Mouse (Mus musculus): Measurements from ENCODE around the gene Dhx40. TPM values are rescaled to one million over a fixed set of nuclear protein-coding genes. Genes with fewer than 3 reads are reported as not detected.
"Not testable (repeated sequence)": the region's sequence is repeated elsewhere in the genome, so short reads cannot be mapped to it uniquely, and the experiment has no call there.

Gene Dhx40
- polyA plus RNA-seq, 1 experiment from 2014 or later = 19.7 TPM

DNA sequence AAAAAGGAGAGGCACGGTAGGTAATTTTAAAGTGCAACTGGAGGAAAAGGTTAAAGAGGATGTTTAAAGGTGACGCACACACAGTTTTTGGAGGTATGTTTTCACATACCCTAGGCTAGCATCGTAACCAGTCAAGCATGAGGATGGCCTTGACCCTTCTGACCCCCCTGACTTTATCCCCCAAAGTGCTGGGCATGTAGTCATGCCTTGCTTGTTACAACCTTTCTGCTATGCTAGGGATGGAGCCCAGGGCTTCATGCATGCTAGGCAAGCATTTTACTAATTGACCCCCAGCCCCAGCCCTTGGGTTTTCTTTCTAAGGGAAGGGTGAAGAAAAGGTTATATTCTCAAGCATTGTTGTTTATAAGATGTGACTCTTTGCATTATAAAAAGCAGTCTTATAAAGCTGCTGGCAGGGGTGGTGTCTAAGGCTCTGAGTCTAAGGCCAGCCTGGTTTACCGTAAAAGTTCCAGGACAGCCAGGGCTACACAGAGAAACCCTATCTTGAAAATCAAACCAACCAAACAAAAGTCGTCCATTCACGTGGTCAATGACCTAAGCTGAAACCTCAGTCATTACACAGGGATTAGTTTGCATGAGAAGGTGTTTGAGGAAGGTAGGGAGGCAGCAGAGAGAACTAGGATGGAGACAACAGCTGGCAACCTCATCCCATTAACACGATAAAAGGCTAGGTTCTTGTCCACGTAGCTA lies 27.2 kb upstream of the Dhx40 start:
- DNase-seq (ENCODE audit: low spot score) = no peak
- WGBS = 61% methylated on average over 8 of the region's 8 CpGs
- no peaks in the 10 kb centered on the region for H3K9me3 ChIP-seq
- peaks cover 6% of the 10 kb centered on the region; the same call in 1 of the 2 replicates for H3K4me1 ChIP-seq
- H3K27ac ChIP-seq = no peak overlapping the region
- H3K4me3 ChIP-seq = no peak overlapping the region
- H3K36me3 ChIP-seq = no peaks in the 10 kb centered on the region
- no peaks in the 10 kb centered on the region for H3K27me3 ChIP-seq (ENCODE audit: insufficient read depth, poor library complexity, severe bottlenecking)

DNA sequence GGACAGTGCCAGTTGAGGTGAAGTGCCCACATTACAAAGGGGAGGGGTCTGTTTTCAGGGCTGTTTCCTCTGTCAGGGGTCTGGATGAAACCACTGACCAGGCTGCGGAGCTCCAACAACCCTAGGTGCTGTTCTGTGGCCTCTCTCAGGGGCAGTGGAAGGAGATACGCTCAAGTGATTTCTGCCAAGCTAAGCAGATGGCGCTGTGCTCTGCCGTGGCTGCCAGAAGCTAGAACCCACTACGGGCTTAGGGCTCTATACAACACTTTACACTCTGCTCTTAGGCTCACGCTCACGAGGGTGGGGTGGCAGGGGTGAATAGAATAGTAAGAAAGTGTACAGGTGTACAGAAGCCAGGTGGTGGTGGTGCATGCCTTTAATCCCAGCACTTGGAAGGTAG lies 26.5 kb upstream of the Dhx40 start:
- DNase-seq (ENCODE audit: low spot score) = no peak
- Histone ChIP-seq H3K4me3 (no peak overlapping the region), H3K27ac (no peak overlapping the region), H3K36me3 (no peaks in the 10 kb centered on the region), H3K27me3 (ENCODE audit: insufficient read depth, poor library complexity, severe bottlenecking) (no peaks in the 10 kb centered on the region), H3K4me1 (no peaks in the 10 kb centered on the region), H3K9me3 (no peaks in the 10 kb centered on the region)
- 74% methylated on average over 7 of the region's 7 CpGs for WGBS

DNA sequence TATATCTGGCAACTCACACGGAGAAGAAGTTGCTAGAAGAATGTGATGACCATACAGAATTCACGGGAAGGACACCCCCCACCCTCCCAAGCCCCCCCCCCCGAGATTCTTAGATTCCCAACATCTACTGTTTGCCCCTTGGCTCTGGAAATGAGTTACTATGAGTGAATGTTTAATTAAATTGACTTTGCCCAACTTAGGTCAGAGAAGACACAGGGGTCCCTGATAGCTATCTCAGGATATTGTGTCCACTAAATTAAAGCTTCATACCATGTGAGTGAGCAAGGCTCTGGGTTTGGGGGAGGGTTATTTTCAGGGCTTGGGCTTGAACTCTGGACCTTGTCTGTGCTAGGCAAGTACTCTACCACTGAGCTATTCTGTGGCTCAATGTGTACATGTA lies 25.6 kb upstream of the Dhx40 start:
- H3K9me3 ChIP-seq = no peaks in the 10 kb centered on the region

DNA sequence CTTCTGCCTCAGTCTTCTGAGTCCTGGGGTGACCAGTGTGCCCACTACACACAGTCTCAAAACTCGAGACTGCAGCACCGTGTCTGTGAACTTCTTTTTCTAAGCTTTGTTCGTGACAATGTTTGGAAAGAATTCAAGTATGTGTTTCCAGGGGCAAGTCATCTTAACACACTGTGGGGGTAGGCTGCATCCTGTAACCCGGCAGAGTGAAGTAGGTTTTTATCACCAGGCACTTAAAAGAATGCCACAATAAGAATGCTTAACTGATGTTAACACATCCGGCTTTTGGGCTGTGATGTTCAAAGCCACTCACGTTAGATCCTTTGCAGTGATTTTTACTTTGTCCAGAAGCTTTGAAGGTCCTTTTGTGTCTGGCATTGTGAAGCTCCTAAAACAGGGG lies 20.9 kb upstream of the Dhx40 start:
- WGBS = 24% methylated on average over 6 of the region's 6 CpGs
- no peak for DNase-seq (ENCODE audit: low spot score)
- Histone ChIP-seq H3K36me3 (no peaks in the 10 kb centered on the region), H3K4me1 (peaks cover 7% of the 10 kb centered on the region), H3K9me3 (no peaks in the 10 kb centered on the region), H3K27me3 (ENCODE audit: insufficient read depth, poor library complexity, severe bottlenecking) (no peaks in the 10 kb centered on the region), H3K4me3 (no peak overlapping the region), H3K27ac (peak overlapping the region; percentile 17; the same call in 1 of the 2 replicates)

More for the DNA sequence above, 25.6 kb upstream of the Dhx40 start:
- DNase-seq (ENCODE audit: low spot score) = no peak
- no peaks in the 10 kb centered on the region for H3K36me3 ChIP-seq
- H3K27me3 ChIP-seq (ENCODE audit: insufficient read depth, poor library complexity, severe bottlenecking) = no peaks in the 10 kb centered on the region
- no peak overlapping the region for H3K4me3 ChIP-seq
- 58% methylated on average over 3 of the region's 3 CpGs for WGBS
- H3K27ac ChIP-seq = no peak overlapping the region
- H3K4me1 ChIP-seq = peaks cover 5% of the 10 kb centered on the region

DNA sequence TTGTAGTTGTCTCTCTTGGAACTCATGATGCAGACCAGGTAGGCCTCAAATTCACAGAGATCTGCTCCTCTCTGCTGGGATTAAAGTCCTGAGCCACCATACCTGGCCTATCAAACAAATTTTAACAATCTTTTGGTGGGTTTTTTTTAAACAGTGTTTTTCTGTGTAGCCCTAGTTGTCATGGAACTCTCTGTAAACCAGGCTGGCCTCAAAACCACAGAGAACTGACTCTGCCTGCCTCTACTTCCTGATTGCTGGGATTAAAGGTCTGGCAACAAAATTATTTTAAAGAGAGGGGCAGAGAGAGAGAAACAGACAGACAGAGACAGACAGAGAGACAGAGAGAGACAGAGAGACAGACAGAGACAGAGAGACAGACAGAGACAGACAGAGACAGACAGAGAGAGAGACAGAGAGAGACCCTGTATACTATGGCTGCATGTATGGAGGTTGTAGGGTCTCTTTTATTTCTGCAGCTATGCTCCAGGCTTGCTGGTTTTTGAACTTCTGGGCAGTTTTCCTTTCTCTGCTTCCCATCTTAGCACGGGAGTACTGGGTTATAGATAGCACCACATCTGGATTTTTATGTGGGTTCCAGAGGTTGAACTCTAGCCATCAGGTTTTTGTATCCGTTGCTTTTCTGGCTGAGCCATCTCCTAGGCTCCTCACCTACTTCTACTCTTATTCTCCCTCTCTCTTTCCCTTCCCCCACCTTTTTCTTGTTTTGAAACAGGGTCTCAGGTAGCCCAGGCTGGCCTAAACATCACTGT lies 20.1 kb upstream of the Dhx40 start:
- Histone ChIP-seq H3K27ac (peak overlapping the region; percentile 17; the same call in 1 of the 2 replicates), H3K4me3 (no peak overlapping the region), H3K36me3 (no peaks in the 10 kb centered on the region), H3K27me3 (ENCODE audit: insufficient read depth, poor library complexity, severe bottlenecking) (no peaks in the 10 kb centered on the region), H3K9me3 (no peaks in the 10 kb centered on the region), H3K4me1 (peaks cover 7% of the 10 kb centered on the region)
- 69% methylated on average over 2 of the region's 2 CpGs for WGBS
- no peak for DNase-seq (ENCODE audit: low spot score)

DNA sequence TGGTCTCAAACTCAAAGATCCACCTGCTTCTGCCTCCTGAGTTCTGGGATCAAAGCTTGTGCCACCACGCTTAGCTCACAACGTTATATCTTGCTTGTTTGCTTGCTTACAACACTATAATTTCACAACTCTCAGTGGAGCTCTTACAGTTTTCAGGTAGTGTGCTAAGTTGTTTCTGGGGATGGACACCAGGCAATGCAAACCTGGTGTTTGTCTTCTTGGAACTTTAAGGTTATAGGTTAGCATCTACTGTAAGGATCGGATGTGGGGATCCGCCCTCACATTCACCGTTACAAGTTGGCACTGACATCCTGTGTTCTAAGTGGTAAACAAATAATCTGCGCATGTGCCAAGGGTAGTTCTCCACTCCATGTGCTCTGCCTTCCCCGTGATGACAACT lies 16.9 kb upstream of the Dhx40 start:
- Histone ChIP-seq H3K9me3 (no peaks in the 10 kb centered on the region), H3K36me3 (no peaks in the 10 kb centered on the region), H3K4me1 (peaks cover 7% of the 10 kb centered on the region), H3K4me3 (no peak overlapping the region), H3K27ac (no peak overlapping the region), H3K27me3 (ENCODE audit: insufficient read depth, poor library complexity, severe bottlenecking) (no peaks in the 10 kb centered on the region)
- WGBS = 90% methylated on average over 7 of the region's 7 CpGs
- no peak for DNase-seq (ENCODE audit: low spot score)

DNA sequence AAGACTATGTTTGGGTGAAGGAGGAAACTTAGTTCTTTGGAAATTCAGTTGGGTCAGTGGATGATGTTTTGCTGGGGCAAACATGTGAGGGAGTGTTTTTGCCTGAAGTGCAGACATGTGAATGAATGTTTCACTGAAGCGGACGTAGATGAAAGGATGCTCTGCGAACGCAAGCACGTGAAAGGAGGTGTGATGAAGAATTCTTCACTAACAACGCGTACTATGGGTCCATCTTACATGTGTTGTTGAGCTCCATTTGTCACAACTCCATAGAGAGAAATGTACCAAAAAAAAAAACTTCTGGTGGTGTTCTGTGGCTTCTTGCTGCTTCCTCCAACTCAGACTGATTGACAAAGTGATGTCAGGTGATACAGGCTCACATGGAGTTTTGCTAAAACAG lies 15.0 kb upstream of the Dhx40 start:
- no peak for DNase-seq (ENCODE audit: low spot score)

DNA sequence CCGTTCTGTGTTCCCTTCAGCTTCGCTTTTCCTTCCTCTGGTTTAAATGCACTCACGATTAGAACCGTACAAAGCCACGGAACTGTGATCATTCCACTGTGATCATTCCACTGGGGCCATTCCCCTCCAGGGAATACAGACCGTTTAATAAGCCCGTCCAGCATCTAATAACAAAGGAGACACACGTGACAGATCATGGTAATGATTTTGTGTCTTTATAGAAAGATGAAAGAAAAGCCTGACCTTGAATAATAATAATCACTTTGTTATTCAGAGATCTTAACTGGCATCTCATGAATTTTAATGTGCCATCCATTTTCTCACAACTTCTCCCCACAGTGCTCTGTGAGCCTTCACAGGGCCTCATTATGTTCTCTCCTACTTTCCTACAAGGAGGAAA lies 12.0 kb upstream of the Dhx40 start:
- Histone ChIP-seq H3K4me3 (no peak overlapping the region), H3K27ac (no peak overlapping the region), H3K4me1 (no peaks in the 10 kb centered on the region), H3K9me3 (no peaks in the 10 kb centered on the region), H3K27me3 (ENCODE audit: insufficient read depth, poor library complexity, severe bottlenecking) (no peaks in the 10 kb centered on the region), H3K36me3 (no peaks in the 10 kb centered on the region)
- DNase-seq (ENCODE audit: low spot score) = no peak
- 75% methylated on average over 8 of the region's 8 CpGs for WGBS

More for the DNA sequence above, 15.0 kb upstream of the Dhx40 start:
- Histone ChIP-seq H3K36me3 (no peaks in the 10 kb centered on the region), H3K27ac (no peak overlapping the region), H3K9me3 (no peaks in the 10 kb centered on the region), H3K4me1 (no peaks in the 10 kb centered on the region), H3K4me3 (no peak overlapping the region), H3K27me3 (ENCODE audit: insufficient read depth, poor library complexity, severe bottlenecking) (no peaks in the 10 kb centered on the region)
- 85% methylated on average over 7 of the region's 7 CpGs for WGBS

DNA sequence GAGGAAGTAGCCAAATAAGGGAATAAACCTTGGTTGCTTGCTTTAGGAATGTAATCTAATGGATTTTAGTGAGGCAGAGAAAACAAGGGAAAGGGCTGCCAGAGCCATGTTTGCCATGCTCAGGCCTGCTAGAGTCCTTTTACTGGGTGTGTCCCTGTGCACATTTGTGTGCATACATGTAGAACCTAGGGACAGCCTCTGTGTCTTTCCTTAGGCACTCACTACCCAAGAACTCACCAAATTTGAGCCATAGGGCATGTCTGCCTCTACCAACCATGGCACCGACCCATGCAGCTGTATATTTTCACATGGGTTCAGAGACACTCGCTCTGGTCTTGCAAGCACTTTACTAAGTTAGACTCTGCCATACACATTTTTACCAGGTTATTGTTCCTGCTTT lies 11.4 kb upstream of the Dhx40 start:
- no peak overlapping the region for H3K27ac ChIP-seq
- 79% methylated on average over 2 of the region's 2 CpGs for WGBS
- H3K9me3 ChIP-seq = no peaks in the 10 kb centered on the region
- no peaks in the 10 kb centered on the region for H3K27me3 ChIP-seq (ENCODE audit: insufficient read depth, poor library complexity, severe bottlenecking)
- no peaks in the 10 kb centered on the region for H3K36me3 ChIP-seq
- no peaks in the 10 kb centered on the region for H3K4me1 ChIP-seq
- no peak overlapping the region for H3K4me3 ChIP-seq
- no peak for DNase-seq (ENCODE audit: low spot score)

DNA sequence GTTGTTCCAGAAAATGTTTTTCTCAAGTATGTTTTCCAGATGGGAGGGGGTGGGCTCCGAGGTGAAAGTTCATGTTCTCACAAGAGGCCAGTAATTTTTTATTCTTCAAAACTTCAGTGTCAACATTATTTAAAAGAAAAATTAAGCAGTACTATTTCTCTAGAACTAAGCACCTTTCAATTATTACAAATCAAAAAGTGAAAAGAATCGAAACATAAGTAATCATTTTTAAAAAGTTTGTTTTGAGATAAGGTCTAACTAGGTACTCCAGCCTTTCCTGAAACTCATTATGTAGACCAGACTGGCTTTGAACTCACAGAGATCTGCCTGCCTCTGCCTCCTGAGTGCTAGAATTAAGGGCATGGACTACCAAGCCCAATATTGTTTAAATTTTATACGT lies 8.7 kb upstream of the Dhx40 start:
- not testable (repeated sequence) for H3K4me3 ChIP-seq; H3K27ac ChIP-seq; DNase-seq (ENCODE audit: low spot score); H3K36me3 ChIP-seq; H3K9me3 ChIP-seq; H3K27me3 ChIP-seq (ENCODE audit: insufficient read depth, poor library complexity, severe bottlenecking); H3K4me1 ChIP-seq
- 85% methylated on average over 3 of the region's 3 CpGs for WGBS

DNA sequence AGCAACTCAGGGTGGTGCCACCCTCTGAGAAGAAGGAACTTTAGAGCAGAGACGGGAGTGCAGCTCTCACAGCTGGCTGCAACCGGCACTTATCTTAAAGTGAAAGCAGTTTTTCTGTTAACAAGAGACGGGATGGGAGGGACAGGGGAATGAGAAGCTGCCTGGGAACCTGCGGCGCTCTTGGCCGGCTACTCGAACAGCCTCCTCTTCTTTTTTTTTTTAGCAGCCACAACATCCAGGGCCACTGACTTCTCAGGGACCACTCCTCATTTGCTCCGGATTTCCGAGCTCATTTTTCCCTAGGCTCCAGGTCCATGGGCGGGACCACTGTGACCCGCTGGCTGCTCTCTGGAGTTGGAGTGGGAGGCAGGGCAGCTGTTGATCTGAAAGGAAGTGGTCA lies 6.9 kb upstream of the Dhx40 start:
- WGBS = 0% methylated on average over 4 of the region's 11 CpGs
- DNase-seq (ENCODE audit: low spot score); H3K4me3 ChIP-seq: not testable (repeated sequence)

DNA sequence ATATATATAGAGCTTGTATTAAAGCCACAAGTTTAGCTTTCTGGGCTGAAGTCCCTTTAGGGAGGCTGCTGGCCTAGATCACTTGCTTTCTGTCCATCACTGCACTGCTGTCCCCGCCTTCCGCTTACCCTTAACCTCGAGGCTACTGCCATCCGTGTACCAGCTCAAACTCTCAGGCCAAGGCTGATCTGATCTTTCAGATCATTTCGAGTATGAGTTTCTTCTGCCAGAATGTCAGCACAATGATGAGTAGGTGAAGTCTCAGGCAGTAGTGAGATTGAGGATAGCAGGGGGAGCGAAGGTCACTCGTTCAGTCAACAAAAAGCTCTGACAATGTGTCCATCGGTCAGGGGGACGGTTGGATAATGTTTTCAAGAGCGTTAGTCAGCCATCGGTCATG lies 5.7 kb upstream of the Dhx40 start:
- H3K27ac ChIP-seq; H3K9me3 ChIP-seq; H3K27me3 ChIP-seq (ENCODE audit: insufficient read depth, poor library complexity, severe bottlenecking); H3K36me3 ChIP-seq; H3K4me3 ChIP-seq; DNase-seq (ENCODE audit: low spot score); H3K4me1 ChIP-seq: not testable (repeated sequence)
- WGBS = 72% methylated on average over 5 of the region's 11 CpGs

More for the DNA sequence above, 6.9 kb upstream of the Dhx40 start:
- H3K36me3 ChIP-seq; H3K9me3 ChIP-seq; H3K27ac ChIP-seq; H3K4me1 ChIP-seq; H3K27me3 ChIP-seq (ENCODE audit: insufficient read depth, poor library complexity, severe bottlenecking): not testable (repeated sequence)

DNA sequence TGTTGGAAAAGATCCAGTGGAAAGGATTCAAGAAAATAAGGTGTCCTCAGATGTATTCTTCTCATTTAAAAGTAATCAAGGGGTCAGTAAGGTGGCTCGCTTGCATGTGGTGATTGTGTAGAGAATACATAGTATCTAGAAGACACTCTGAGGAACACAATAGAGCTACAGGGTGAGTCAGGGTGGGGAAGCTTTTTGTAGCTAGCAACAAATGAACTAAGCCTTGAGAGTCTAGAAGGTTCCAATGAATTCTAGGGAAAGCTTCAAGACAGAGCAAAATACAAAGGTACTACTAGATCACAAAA lies 3.7 kb upstream of the Dhx40 start:
- Histone ChIP-seq H3K9me3 (no peaks in the 10 kb centered on the region), H3K27me3 (ENCODE audit: insufficient read depth, poor library complexity, severe bottlenecking) (no peaks in the 10 kb centered on the region), H3K4me3 (no peak overlapping the region), H3K27ac (no peak overlapping the region), H3K4me1 (0 out of 2 replicates have a peak, but pooled peaks cover 4% of the 10 kb centered on the region), H3K36me3 (no peaks in the 10 kb centered on the region)
- no peak for DNase-seq (ENCODE audit: low spot score)
- 66% methylated on average over 1 of the region's 1 CpGs for WGBS

All from heart, embryonic 10.5 days (tissue).